Mouse (Mus musculus) bone marrow, adult 2 months (tissue): ENCODE results near the gene Wbp1. TPM values are rescaled to one million over a fixed set of nuclear protein-coding genes. Genes with fewer than 3 reads are reported as not detected.
A peak's percentile ranks its signal among the peaks of the same experiment; 100 is the strongest.

Experiments
- H3K27ac ChIP-seq: fragments of 200-500 bp; 2 replicates; pipeline ENCODE4 v1.5.1; 2012; ENCODE audit warnings: low read depth, mild to moderate bottlenecking, control low read depth, inconsistent platforms, low read length; ENCODE audit not compliant: control insufficient read depth, poor library complexity, insufficient read depth
- H3K4me1 ChIP-seq: fragments of 200-500 bp; 2 replicates; pipeline ENCODE4 v1.6.1; 2011; ENCODE audit warnings: low read length; ENCODE audit not compliant: control insufficient read depth, insufficient read depth
- H3K4me3 ChIP-seq: fragments of 200-500 bp; replicated peaks from 2 replicates; pipeline ENCODE3; 2011; ENCODE audit warnings: mild to moderate bottlenecking, low read depth, low read length, control low read depth; ENCODE audit not compliant: control insufficient read depth
- CTCF ChIP-seq: fragments of 200-500 bp; IDR thresholded peaks from 2 replicates; pipeline ENCODE4 v1.5.1; 2011; ENCODE audit warnings: low read length, control low read depth; ENCODE audit not compliant: control insufficient read depth, insufficient read depth
- POLR2A ChIP-seq: fragments of 200-500 bp; IDR thresholded peaks from 2 replicates; pipeline ENCODE4 v1.6.1; 2011; ENCODE audit warnings: low read depth, mild to moderate bottlenecking, control low read depth, low read length, borderline replicate concordance; ENCODE audit not compliant: control insufficient read depth
- WGBS: fragments of 180-500 bp; shearing (Covaris S2); methylation state at CpG from one replicate; pipeline ENCODE4 v1.1.7; 2018; 5-methylcytosine and 5-hydroxymethylcytosine counted together
- polyA plus RNA-seq: library from polyadenylated mRNA; stranded (reverse); fragments of >200 nt; gene quantifications from 2 replicates; pipeline ENCODE4 v1.2.4, GENCODE M21; 2011; ENCODE audit warnings: low replicate concordance; ENCODE audit not compliant: missing spikeins, insufficient read depth, insufficient read length

Wbp1 gene
- polyA plus RNA-seq, 1 experiment = 41.2 TPM

DNA sequence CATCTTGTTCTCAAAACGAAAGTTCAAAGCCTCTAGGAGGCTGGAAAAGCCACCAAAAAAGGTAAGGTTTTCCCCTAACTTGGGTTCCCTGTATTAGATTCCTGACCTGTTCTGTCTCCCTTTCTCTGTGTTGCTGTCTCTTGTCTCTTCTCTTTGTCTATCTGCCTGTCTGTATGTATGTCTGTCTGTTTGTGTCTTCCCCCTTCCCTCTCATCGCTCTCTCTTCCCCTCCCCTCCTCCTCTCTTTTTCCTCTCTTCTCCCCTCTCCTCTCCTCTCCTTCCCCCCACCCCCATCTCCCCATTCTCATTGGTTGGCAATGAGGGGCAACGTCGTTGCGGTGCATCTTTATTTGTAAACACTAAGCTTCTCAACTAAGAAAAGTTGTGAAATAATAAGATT lies 4.0 kb upstream of the Wbp1 start, which contains the start of gene Ino80b:
Gene Ino80b (minus strand): TSS at position 101 of the 400 bp plus-strand sequence.
- Histone ChIP-seq H3K4me3 (peak within 1 kb of the TSS; percentile 89), H3K4me1 (no peaks in the 10 kb centered on the region; the same call in 1 of the 2 replicates), H3K27ac (peak within 1 kb of the TSS; percentile 80)
- TF ChIP-seq CTCF (no peak), POLR2A (no peak)
- 33% methylated on average over 5 of the region's 5 CpGs for WGBS

DNA sequence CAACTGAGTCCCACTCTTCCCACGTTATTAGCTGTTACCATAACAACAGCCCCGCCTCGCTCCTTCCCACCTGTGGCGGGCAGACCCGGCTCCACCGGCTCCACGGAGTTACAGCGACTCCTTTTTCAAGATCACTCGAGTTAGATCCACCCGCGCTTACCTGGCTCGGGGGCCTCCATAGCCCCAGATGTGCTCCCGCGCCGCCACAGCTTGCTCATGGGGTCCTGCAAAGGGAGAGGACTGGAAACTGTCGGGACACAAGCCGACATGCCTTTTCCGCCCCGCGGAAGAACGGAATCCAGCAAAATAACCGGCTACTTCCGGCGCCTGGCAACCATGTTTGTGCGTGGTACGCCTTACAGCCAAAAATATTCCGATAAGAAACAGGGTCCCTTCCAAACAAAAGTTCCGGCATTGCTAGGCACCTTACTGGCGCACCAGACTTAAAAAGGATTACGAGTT lies 3.5 kb upstream of the Wbp1 start:
- TF ChIP-seq POLR2A (peak; percentile 73; the same call in 1 of the 2 replicates), CTCF (no peak)
- under 1% methylated on average over 30 of the region's 30 CpGs for WGBS
- Histone ChIP-seq H3K27ac (peak overlapping the region; percentile 80), H3K4me1 (peaks cover under 1% of the 10 kb centered on the region; the same call in 1 of the 2 replicates), H3K4me3 (peak overlapping the region; percentile 89)

DNA sequence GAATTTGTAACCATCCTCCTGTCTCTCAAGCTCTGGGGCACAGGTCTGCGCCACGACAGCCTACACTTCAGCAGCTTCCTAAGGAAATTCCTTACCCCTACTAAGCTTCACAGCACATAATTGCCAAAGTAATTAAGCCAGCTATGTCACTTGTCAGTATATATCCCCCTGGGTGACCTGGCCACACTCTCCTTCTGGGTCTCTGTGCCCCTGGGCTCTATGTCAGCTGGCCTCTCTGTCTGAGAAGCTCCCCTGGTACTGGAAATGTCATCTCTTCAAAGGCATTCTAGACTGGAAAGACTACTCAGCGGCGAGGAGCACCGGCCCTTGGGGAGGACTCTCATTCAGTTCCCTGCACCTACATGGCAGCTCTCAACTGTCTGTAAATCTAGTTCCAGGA lies 1.6 kb upstream of the Wbp1 start:
- peaks cover 3% of the 10 kb centered on the region; the same call in 1 of the 2 replicates for H3K4me1 ChIP-seq
- no peak overlapping the region for H3K27ac ChIP-seq
- no peak for TF ChIP-seq CTCF
- TF ChIP-seq POLR2A = no peak
- H3K4me3 ChIP-seq = no peak overlapping the region
- 98% methylated on average over 5 of the region's 5 CpGs for WGBS

DNA sequence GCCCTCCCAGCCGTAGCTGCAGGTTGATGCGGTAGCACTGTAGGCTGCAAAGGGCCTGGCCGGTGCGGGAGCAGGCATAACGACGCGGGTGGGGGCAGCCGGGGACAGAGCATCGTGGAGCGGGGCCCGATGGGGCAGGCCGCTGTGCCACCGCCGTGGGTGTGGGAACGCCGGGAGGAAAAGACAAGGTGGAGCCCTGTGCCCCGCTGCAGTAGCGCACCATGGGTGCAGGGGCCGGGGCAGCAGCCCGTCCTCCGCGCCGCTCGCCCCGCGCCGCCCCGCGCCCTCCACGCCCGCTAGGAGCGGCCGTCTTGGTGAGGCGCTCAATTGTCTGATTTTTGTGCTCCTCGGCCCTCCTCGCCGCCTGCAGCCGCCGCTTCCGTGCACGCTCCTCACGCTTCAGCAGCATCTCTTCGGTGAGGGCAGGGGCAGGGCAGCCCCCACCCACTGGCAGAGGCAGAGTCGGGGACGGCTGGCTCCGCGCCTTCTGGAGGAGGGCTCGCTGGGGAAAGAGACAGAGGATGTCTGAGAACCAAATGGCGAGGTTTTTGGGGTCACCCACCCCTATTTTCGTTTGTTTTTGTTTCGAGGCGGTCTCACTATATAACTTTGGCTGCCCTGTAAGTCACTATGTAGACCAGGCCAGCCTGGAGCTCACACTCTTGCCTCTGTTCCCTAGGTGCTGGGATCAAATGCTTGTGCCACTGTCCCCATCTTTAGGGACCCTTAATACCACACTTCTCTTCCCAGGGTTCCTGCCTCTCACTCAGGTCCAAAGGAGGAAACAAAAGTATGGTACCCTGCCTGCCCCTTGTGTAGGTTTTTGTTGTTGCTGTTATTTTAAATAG lies 728 bp upstream of the Wbp1 start:
- WGBS = 5% methylated on average over 52 of the region's 52 CpGs
- TF ChIP-seq POLR2A (peak; percentile 10; the same call in 1 of the 2 replicates), CTCF (no peak)
- Histone ChIP-seq H3K4me1 (peaks cover 3% of the 10 kb centered on the region; the same call in 1 of the 2 replicates), H3K27ac (peak overlapping the region; percentile 89), H3K4me3 (peak overlapping the region; percentile 62)

DNA sequence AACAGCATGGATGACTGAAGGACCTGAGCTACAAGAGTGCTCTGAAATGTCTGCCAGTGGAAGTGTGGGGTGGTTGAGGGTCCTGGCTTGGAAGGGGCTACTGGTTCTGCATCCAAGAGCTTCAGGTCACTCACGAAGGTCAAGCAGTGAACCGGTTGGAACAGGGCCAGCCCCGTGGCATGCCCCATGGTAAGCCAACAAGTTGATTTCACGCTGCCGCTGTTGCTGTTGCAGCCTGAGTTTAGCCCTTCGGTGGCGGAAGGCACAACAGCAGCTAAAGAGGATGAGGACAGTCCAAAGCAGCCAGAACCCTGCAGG lies 1.7 kb downstream of the Wbp1 start:
- Histone ChIP-seq H3K4me1 (peaks cover 6% of the 10 kb centered on the region; the same call in 1 of the 2 replicates), H3K27ac (no peak overlapping the region), H3K4me3 (peak overlapping the region; percentile 6)
- 21% methylated on average over 7 of the region's 7 CpGs for WGBS
- TF ChIP-seq CTCF (no peak), POLR2A (no peak)

DNA sequence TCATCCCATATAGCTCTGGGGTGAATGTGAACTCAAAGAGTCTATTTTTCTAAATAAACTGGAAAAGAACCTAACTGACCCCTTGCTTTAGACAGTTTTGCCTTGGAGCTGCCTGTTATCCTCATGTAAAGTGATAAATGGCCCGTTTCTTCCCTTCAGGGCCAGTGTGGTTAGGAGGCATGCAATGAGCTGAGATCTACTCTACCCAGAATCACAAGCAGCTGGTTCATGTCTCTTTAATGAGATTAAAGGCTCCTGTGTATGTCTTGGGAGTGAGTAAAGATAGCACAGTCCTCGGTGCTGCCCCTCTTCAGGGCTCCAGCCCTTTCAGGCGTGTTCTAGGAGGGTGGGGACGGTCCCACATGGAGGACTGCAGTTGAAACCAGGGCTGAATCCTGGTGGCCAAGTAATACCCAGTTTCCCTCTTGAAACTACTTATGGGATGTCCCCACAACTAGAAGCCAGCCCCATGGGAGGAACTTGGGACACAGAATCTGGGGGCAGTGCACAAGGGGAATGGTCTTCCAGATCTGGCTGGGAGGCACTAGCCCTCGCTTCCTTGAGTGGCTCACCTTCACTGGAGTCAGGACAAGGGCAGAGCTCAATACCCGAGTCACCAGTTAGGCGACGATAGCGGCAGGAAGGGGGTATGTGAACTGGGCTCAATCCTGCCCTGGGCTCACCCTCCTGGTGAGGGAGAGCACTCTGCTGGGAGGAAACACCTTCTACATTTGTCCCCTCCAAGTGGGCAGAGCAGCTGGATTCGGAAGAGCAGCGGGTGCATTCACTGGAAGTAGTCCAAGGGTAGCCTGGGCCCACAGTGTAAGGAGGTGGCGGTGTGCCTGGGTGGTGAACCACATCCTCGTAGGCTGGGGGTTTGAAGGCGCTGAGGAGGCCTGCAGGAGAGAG lies 2.3 kb downstream of the Wbp1 start:
- 32% methylated on average over 14 of the region's 14 CpGs for WGBS
- H3K27ac ChIP-seq = no peak overlapping the region
- H3K4me1 ChIP-seq = peaks cover 6% of the 10 kb centered on the region; the same call in 1 of the 2 replicates
- no peak for TF ChIP-seq POLR2A
- no peak for TF ChIP-seq CTCF
- H3K4me3 ChIP-seq = no peak overlapping the region

DNA sequence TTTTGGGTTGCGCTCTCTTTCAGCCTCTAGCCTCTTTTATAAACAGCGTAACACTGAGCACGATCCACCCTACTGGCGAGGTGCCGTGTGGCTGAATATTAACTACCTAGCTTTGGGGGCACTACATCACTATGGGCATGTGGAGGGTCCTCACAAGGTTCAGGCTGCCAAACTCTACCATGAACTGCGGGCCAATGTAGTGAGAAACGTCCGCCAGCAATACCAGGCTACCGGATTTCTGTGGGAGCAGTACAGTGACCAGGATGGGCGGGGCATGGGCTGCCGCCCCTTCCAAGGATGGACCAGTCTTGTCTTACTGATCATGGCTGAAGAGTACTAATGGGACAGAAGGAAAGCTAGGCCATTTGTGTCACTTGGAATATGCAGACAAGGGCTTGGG lies 3.0 kb downstream of the Wbp1 start:
- Histone ChIP-seq H3K27ac (no peak overlapping the region), H3K4me3 (no peak overlapping the region), H3K4me1 (peaks cover 6% of the 10 kb centered on the region; the same call in 1 of the 2 replicates)
- TF ChIP-seq CTCF = no peak
- no peak for TF ChIP-seq POLR2A
- 89% methylated on average over 11 of the region's 11 CpGs for WGBS

DNA sequence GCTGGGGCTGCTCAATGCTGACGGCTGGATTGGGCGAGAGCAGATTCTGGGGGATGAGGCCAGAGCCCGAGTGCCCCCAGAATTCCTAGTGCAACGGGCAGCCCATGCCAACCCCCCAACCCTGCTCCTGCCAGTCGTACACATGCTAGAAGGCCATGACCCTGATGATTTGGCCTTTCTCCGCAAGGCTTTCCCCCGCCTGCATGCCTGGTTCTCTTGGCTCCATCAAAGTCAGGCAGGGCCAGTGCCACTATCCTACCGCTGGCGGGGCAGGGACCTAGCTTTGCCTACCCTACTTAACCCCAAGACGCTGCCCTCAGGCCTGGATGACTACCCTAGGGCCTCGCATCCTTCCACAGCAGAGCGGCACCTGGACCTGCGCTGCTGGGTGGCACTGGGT lies 3.7 kb downstream of the Wbp1 start:
- peaks cover 6% of the 10 kb centered on the region; the same call in 1 of the 2 replicates for H3K4me1 ChIP-seq
- 91% methylated on average over 13 of the region's 13 CpGs for WGBS
- H3K27ac ChIP-seq = no peak overlapping the region
- no peak for TF ChIP-seq CTCF
- TF ChIP-seq POLR2A = no peak
- no peak overlapping the region for H3K4me3 ChIP-seq
